15 mouse cellular contexts compared by ENCODE assay signal in the genomic region with DNA sequence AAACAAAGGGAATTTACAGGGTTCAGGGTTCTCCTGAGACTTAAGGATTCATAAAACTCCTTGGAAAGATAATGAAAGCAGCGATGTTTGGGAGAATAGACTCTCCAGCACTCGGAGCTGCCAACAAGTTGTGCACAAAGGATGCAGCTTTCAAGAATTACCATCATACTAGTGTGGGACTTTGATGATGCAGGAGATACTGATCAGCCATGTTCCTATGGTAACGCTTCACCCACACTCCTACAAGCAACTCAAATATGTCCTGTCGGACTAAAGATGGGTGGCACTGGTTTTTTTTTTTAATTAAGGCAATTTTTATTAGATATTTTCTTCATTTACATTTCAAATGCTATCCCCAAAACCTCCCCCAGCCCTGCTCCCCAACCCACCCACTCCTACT.
"Had no signal": no experiment of that assay in that cellular context is flagged by ENCODE, and none has a peak within 500 bp of the region (broad histone marks: within the 10 kb centered on the region; RNA-seq: fewer than 3 reads in every experiment).

No protein-coding gene starts in this region.

- ATAC-seq: liver, embryonic 12.5 days; midbrain, embryonic 15.5 days had no signal

- DNase-seq: kidney, adult 8-10 months; kidney, postnatal 10 days; kidney, postnatal 4 days; left cerebral cortex, postnatal 4 days; liver; lung, adult 18-20 months; lung, postnatal 10 days; lung, postnatal 4 days; retina, postnatal 1 day; right cerebral cortex, postnatal 25 days; spleen, adult 18-20 months; thymus, adult 18-20 months; thymus, postnatal 36 days had no signal
